Mouse (Mus musculus): ENCODE measurements around the gene Nob1. TPM values are rescaled to one million over a fixed set of nuclear protein-coding genes. Genes with fewer than 3 reads are reported as not detected.

Gene Nob1
- polyA plus RNA-seq, 1 experiment from 2014 or later, result 18.4 TPM

DNA sequence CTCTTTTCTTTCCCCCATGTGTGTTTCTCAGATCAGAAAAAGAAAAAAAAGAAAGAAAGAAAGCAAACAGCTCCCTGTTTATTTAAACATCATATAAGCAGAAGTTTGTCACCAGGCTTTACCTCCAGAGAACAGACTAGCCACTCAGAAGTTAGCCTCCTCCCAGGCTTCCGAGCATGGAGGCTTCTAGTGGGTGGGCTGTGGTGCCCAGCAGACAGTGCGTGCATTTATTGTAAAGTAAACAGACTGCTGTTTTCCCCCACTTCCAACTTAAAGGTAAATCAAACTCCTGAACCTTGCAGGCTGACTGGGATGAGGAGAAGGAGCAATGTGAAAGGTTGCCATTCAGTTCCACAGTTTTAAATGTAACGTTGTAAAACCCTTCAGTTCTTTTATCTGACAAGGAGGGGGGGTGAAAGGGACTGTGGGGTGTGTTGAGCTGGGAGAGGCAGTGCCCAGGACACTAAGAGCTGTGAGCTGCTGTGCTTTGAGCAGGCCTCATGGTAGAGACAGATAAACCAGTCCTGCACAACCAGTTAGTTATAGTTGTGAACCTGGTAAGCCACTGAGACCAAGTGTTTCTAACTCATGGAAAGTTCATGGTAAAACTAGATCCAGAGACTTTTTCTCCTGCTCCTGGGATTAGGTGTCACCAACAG lies 40.6 kb upstream of the Nob1 start:
- H3K36me3 ChIP-seq (replicated peaks; ENCODE audit: insufficient read depth, low read length), result peaks cover 42% of the 10 kb centered on the region
- ATAC-seq (no peak), DNase-seq (no peak)
- no peak overlapping the region for H3K27ac ChIP-seq (ENCODE audit: low read depth)
- no peaks in the 10 kb centered on the region for H3K27me3 ChIP-seq (ENCODE audit: insufficient read depth, low read length)
- WGBS (ENCODE audit: insufficient replicate concordance), result 72% methylated on average over 3 of the region's 3 CpGs
- no peaks in the 10 kb centered on the region for H3K9me3 ChIP-seq (ENCODE audit: low read length)
- TF ChIP-seq CTCF (IDR thresholded peaks at IDR 0.05; ENCODE audit: low read depth), result no peak
- no peak for TF ChIP-seq EP300 (IDR thresholded peaks at IDR 0.05; ENCODE audit: low read depth)
- H3K4me1 ChIP-seq (ENCODE audit: insufficient read depth), result no peaks in the 10 kb centered on the region
- no peak overlapping the region for H3K4me2 ChIP-seq (ENCODE audit: low read depth, low read length)
- H3K4me3 ChIP-seq (ENCODE audit: low read depth, low read length), result no peak overlapping the region
- H3K9ac ChIP-seq (replicated peaks), result no peak overlapping the region

DNA sequence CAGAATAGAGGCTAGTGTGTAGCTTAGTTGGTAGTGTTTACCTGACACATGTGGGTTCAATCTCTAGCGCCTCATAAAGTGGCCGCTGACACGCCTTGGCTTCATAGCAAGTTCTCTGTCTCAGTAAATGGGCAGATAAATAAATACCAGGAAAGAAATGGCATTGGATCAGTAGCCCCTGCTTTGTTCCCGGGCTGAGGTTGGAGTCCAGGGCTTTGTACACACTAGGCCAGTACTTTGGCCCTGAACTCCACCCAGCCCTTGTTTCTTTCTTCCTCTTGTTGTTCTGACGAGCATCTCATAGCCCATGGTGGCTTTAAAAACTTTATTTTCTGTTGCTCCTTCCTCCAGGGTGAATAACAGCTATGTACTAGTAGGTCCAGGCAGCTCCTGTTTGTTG lies 37.6 kb upstream of the Nob1 start:
- Histone ChIP-seq H3K27ac (ENCODE audit: low read depth) (no peak overlapping the region; the same call in 1 of the 2 replicates), H3K4me2 (ENCODE audit: low read depth, low read length) (no peak overlapping the region), H3K36me3 (replicated peaks; ENCODE audit: insufficient read depth, low read length) (peaks cover 42% of the 10 kb centered on the region), H3K4me1 (ENCODE audit: insufficient read depth) (no peaks in the 10 kb centered on the region), H3K9me3 (ENCODE audit: low read length) (no peaks in the 10 kb centered on the region), H3K9ac (replicated peaks) (no peak overlapping the region), H3K27me3 (ENCODE audit: insufficient read depth, low read length) (no peaks in the 10 kb centered on the region), H3K4me3 (ENCODE audit: low read depth, low read length) (no peak overlapping the region)
- DNase-seq (no peak), ATAC-seq (peak; percentile 73)
- 74% methylated on average over 5 of the region's 5 CpGs for WGBS (ENCODE audit: insufficient replicate concordance)
- TF ChIP-seq EP300 (IDR thresholded peaks at IDR 0.05; ENCODE audit: low read depth), result no peak
- TF ChIP-seq CTCF (IDR thresholded peaks at IDR 0.05; ENCODE audit: low read depth), result no peak

DNA sequence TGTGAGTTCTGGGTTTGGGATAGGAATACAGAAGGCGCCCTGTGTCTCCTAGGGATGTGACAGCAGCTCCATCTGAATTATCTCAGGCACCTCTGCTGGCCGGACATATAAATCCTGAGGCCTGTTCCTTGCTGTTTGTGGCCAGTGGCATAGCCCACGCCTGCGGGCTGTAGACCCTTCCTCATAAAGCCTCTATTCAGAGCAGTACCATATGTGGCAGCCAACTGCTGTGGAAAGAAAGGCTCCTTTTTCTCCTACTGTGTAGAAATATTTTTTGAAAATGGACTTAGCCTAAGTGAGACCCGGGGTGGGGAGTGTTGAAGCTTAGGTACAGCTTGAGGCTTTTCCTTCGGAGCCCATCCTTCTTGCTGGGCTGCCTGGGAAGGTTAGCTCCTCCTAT lies 33.4 kb upstream of the Nob1 start:
- Histone ChIP-seq H3K4me1 (ENCODE audit: insufficient read depth) (peaks cover 4% of the 10 kb centered on the region; the same call in 1 of the 2 replicates), H3K4me3 (ENCODE audit: low read depth, low read length) (no peak overlapping the region), H3K36me3 (replicated peaks; ENCODE audit: insufficient read depth, low read length) (peaks cover 46% of the 10 kb centered on the region), H3K27ac (ENCODE audit: low read depth) (no peak overlapping the region), H3K27me3 (ENCODE audit: insufficient read depth, low read length) (no peaks in the 10 kb centered on the region), H3K4me2 (ENCODE audit: low read depth, low read length) (no peak overlapping the region), H3K9ac (replicated peaks) (no peak overlapping the region), H3K9me3 (ENCODE audit: low read length) (no peaks in the 10 kb centered on the region)
- DNase-seq (no peak), ATAC-seq (no peak)
- TF ChIP-seq EP300 (IDR thresholded peaks at IDR 0.05; ENCODE audit: low read depth), result no peak
- TF ChIP-seq CTCF (IDR thresholded peaks at IDR 0.05; ENCODE audit: low read depth), result no peak
- WGBS (ENCODE audit: insufficient replicate concordance), result 94% methylated on average over 6 of the region's 6 CpGs

GRCm38 (mm10) chr8:107457725-107458124 lies 32.9 kb upstream of the Nob1 start:
- Histone ChIP-seq H3K36me3 (replicated peaks; ENCODE audit: insufficient read depth, low read length) (peaks cover 45% of the 10 kb centered on the region), H3K27ac (ENCODE audit: low read depth) (no peak overlapping the region), H3K4me1 (ENCODE audit: insufficient read depth) (peaks cover 4% of the 10 kb centered on the region; the same call in 1 of the 2 replicates), H3K27me3 (ENCODE audit: insufficient read depth, low read length) (no peaks in the 10 kb centered on the region), H3K9ac (replicated peaks) (no peak overlapping the region), H3K4me3 (ENCODE audit: low read depth, low read length) (no peak overlapping the region), H3K4me2 (ENCODE audit: low read depth, low read length) (no peak overlapping the region), H3K9me3 (ENCODE audit: low read length) (no peaks in the 10 kb centered on the region)
- TF ChIP-seq CTCF (IDR thresholded peaks at IDR 0.05; ENCODE audit: low read depth), result no peak
- TF ChIP-seq EP300 (IDR thresholded peaks at IDR 0.05; ENCODE audit: low read depth), result no peak
- 80% methylated on average over 4 of the region's 4 CpGs for WGBS (ENCODE audit: insufficient replicate concordance)
- no peak for ATAC-seq
- DNase-seq, result no peak

- H3K36me3 ChIP-seq (replicated peaks; ENCODE audit: insufficient read depth, low read length), result peaks cover 29% of the 10 kb centered on the region
- WGBS (ENCODE audit: insufficient replicate concordance), result 8% methylated on average over 3 of the region's 3 CpGs
- TF ChIP-seq EP300 (IDR thresholded peaks at IDR 0.05; ENCODE audit: low read depth) (no peak), CTCF (IDR thresholded peaks at IDR 0.05; ENCODE audit: low read depth) (peak; percentile 94)
- H3K9ac ChIP-seq (replicated peaks), result no peak overlapping the region
- H3K27ac ChIP-seq (ENCODE audit: low read depth), result no peak overlapping the region
- H3K9me3 ChIP-seq (ENCODE audit: low read length), result no peaks in the 10 kb centered on the region
- H3K4me3 ChIP-seq (ENCODE audit: low read depth, low read length), result no peak overlapping the region
- peak; percentile 35 for DNase-seq
- no peak overlapping the region for H3K4me2 ChIP-seq (ENCODE audit: low read depth, low read length)
- H3K4me1 ChIP-seq (ENCODE audit: insufficient read depth), result peaks cover 4% of the 10 kb centered on the region; the same call in 1 of the 2 replicates
- peak; percentile 51 for ATAC-seq
- no peaks in the 10 kb centered on the region for H3K27me3 ChIP-seq (ENCODE audit: insufficient read depth, low read length)
Observed at GRCm38 (mm10) chr8:107455268-107455667, 30.4 kb upstream of the Nob1 start.

DNA sequence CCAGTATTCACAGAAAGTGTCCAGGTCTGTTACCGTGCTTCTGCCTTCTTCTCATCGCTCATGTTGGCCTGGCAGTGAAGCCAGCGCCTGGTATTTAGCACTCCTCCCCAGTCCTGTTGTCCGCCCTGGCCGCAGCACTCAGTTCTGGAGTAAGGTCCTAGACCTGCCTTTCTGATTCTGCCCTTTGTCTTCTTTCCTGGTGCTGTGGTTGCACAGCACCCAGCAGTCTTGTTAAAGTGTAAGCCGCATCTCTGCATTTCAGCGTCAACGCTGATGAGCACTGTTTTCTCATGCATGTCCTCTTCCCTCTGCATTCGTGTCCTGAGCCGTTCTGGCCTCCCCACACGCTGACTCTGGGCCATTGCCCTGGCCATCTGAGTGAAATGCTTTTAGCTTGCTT lies 28.5 kb upstream of the Nob1 start:
- Histone ChIP-seq H3K36me3 (replicated peaks; ENCODE audit: insufficient read depth, low read length) (peaks cover 23% of the 10 kb centered on the region), H3K4me2 (ENCODE audit: low read depth, low read length) (no peak overlapping the region), H3K9ac (replicated peaks) (no peak overlapping the region), H3K4me1 (ENCODE audit: insufficient read depth) (peaks cover 19% of the 10 kb centered on the region), H3K27ac (ENCODE audit: low read depth) (no peak overlapping the region), H3K27me3 (ENCODE audit: insufficient read depth, low read length) (no peaks in the 10 kb centered on the region), H3K4me3 (ENCODE audit: low read depth, low read length) (no peak overlapping the region), H3K9me3 (ENCODE audit: low read length) (no peaks in the 10 kb centered on the region)
- DNase-seq, result no peak
- ATAC-seq, result no peak
- TF ChIP-seq CTCF (IDR thresholded peaks at IDR 0.05; ENCODE audit: low read depth) (no peak), EP300 (IDR thresholded peaks at IDR 0.05; ENCODE audit: low read depth) (no peak)
- 78% methylated on average over 11 of the region's 11 CpGs for WGBS (ENCODE audit: insufficient replicate concordance)

Data from liver, postnatal 0 days (tissue).